Mouse (Mus musculus) spleen, adult 2 months (tissue): ENCODE results near the gene Scaf11. TPM values are rescaled to one million over a fixed set of nuclear protein-coding genes. Genes with fewer than 3 reads are reported as not detected.

Experiments used
- DNase-seq, 2 experiments: peaks; one replicate each; pipeline versions ENCODE4 v3.0.0 to v3.0.0-alpha.2; 2012 to 2021; ENCODE audit warnings: low spot score in 2 of 2, low read depth in 1 of 2
- H3K27ac ChIP-seq: fragments of 200-500 bp; 2 replicates; pipeline ENCODE4 v1.5.1; 2012; ENCODE audit warnings: low read length, inconsistent platforms; ENCODE audit not compliant: insufficient read depth
- H3K27me3 ChIP-seq: fragments of 200-500 bp; 2 replicates; pipeline ENCODE4 v1.6.1; 2012; ENCODE audit warnings: mild to moderate bottlenecking, moderate library complexity, low read length, inconsistent platforms; ENCODE audit not compliant: control insufficient read depth, insufficient read depth
- H3K36me3 ChIP-seq: fragments of 200-500 bp; 2 replicates; pipeline ENCODE4 v1.6.1; 2012; ENCODE audit warnings: mild to moderate bottlenecking, low read length, inconsistent platforms; ENCODE audit not compliant: control insufficient read depth, insufficient read depth
- H3K4me1 ChIP-seq: fragments of 200-500 bp; 2 replicates; pipeline ENCODE4 v1.6.1; 2011; ENCODE audit warnings: inconsistent platforms; ENCODE audit not compliant: control insufficient read depth, insufficient read depth, insufficient read length
- H3K4me3 ChIP-seq: fragments of 200-500 bp; 2 replicates; pipeline ENCODE4 v1.5.1; 2011; ENCODE audit warnings: mild to moderate bottlenecking, inconsistent platforms; ENCODE audit not compliant: insufficient read depth, insufficient read length; ENCODE audit errors: extremely low read depth
- CTCF ChIP-seq: fragments of 200-500 bp; IDR thresholded peaks from 2 replicates; pipeline ENCODE4 v1.5.1; 2011; ENCODE audit warnings: mild to moderate bottlenecking, inconsistent platforms; ENCODE audit not compliant: insufficient read depth, insufficient read length, insufficient replicate concordance; ENCODE audit errors: extremely low read depth
- POLR2A ChIP-seq: fragments of 200-500 bp; IDR thresholded peaks from 2 replicates; pipeline ENCODE4 v1.6.1; 2011; ENCODE audit warnings: low read depth, low read length, inconsistent platforms
- WGBS: fragments of 180-500 bp; shearing (Covaris S2); methylation state at CpG from one replicate; pipeline ENCODE4 v1.1.7; 2018; 5-methylcytosine and 5-hydroxymethylcytosine counted together
- polyA plus RNA-seq: library from polyadenylated mRNA; depleted of rRNA; stranded (reverse); fragments of >200 nt; gene quantifications from 2 replicates; pipeline ENCODE4 v1.2.3, GENCODE M21; 2012

The Scaf11 gene
- polyA plus RNA-seq, 1 experiment, result 16.3 TPM

- Histone ChIP-seq H3K27ac (no peak overlapping the region), H3K4me1 (peaks cover 3% of the 10 kb centered on the region), H3K36me3 (no peaks in the 10 kb centered on the region), H3K4me3 (no peak overlapping the region), H3K27me3 (no peaks in the 10 kb centered on the region)
- TF ChIP-seq POLR2A (no peak), CTCF (no peak)
- no peak for DNase-seq
- 95% methylated on average over 11 of the region's 11 CpGs for WGBS
Measured at GRCm38 (mm10) chr15:96465076-96465475, 4.4 kb upstream of the Scaf11 start.

- Histone ChIP-seq H3K27ac (no peak overlapping the region), H3K27me3 (no peaks in the 10 kb centered on the region), H3K4me3 (no peak overlapping the region), H3K36me3 (no peaks in the 10 kb centered on the region), H3K4me1 (peaks cover 5% of the 10 kb centered on the region)
- no peak for TF ChIP-seq CTCF
- TF ChIP-seq POLR2A, result no peak
- 97% methylated on average over 15 of the region's 15 CpGs for WGBS
- no peak for DNase-seq
Measured at GRCm38 (mm10) chr15:96463821-96464220, 3.2 kb upstream of the Scaf11 start.

GRCm38 (mm10) chr15:96462611-96463010 lies 2.0 kb upstream of the Scaf11 start:
- no peak for DNase-seq
- 0 out of 2 replicates have a peak overlapping the region, but pooled peaks have one; percentile 13 for H3K27ac ChIP-seq
- no peaks in the 10 kb centered on the region for H3K36me3 ChIP-seq
- 90% methylated on average over 3 of the region's 3 CpGs for WGBS
- H3K4me1 ChIP-seq, result peaks cover 2% of the 10 kb centered on the region
- no peak overlapping the region for H3K4me3 ChIP-seq
- TF ChIP-seq POLR2A (no peak), CTCF (no peak)
- no peaks in the 10 kb centered on the region for H3K27me3 ChIP-seq

GRCm38 (mm10) chr15:96461541-96462512 lies 1.2 kb upstream of the Scaf11 start:
- DNase-seq, result no peak
- Histone ChIP-seq H3K27ac (peak overlapping the region; percentile 94), H3K27me3 (no peaks in the 10 kb centered on the region), H3K36me3 (no peaks in the 10 kb centered on the region; the same call in 1 of the 2 replicates), H3K4me3 (peak overlapping the region; percentile 76), H3K4me1 (peaks cover 2% of the 10 kb centered on the region)
- 12% methylated on average over 22 of the region's 22 CpGs for WGBS
- TF ChIP-seq POLR2A, result no peak
- no peak for TF ChIP-seq CTCF

GRCm38 (mm10) chr15:96460451-96460729 lies 253 bp downstream of the Scaf11 start:
- no peak for DNase-seq
- under 1% methylated on average over 47 of the region's 50 CpGs for WGBS
- peaks cover 3% of the 10 kb centered on the region for H3K4me1 ChIP-seq
- no peaks in the 10 kb centered on the region for H3K27me3 ChIP-seq
- H3K27ac ChIP-seq, result peak overlapping the region; percentile 99
- H3K36me3 ChIP-seq, result no peaks in the 10 kb centered on the region; the same call in 1 of the 2 replicates
- no peak for TF ChIP-seq CTCF
- peak overlapping the region; percentile 98 for H3K4me3 ChIP-seq

- Histone ChIP-seq H3K4me1 (peaks cover 3% of the 10 kb centered on the region), H3K36me3 (no peaks in the 10 kb centered on the region; the same call in 1 of the 2 replicates), H3K4me3 (peak overlapping the region; percentile 98), H3K27ac (peak overlapping the region; percentile 99), H3K27me3 (no peaks in the 10 kb centered on the region)
- TF ChIP-seq POLR2A (peak; percentile 20), CTCF (no peak)
- WGBS, result 1% methylated on average over 66 of the region's 71 CpGs
- peak in 1 of 2 experiments; percentile 66 for DNase-seq
Measured at GRCm38 (mm10) chr15:96459741-96460450, 747 bp downstream of the Scaf11 start.

- H3K4me3 ChIP-seq, result no peak overlapping the region
- H3K27ac ChIP-seq, result no peak overlapping the region
- TF ChIP-seq POLR2A, result no peak
- TF ChIP-seq CTCF, result no peak
- WGBS, result 91% methylated on average over 3 of the region's 3 CpGs
- no peaks in the 10 kb centered on the region; the same call in 1 of the 2 replicates for H3K36me3 ChIP-seq
- no peak for DNase-seq
- peaks cover 3% of the 10 kb centered on the region for H3K4me1 ChIP-seq
- no peaks in the 10 kb centered on the region for H3K27me3 ChIP-seq
Measured at GRCm38 (mm10) chr15:96458273-96458672, 2.4 kb downstream of the Scaf11 start.
